Mouse (Mus musculus): ENCODE measurements at regions not wholly inside any gene's neighbourhood (a gene's known extent, or its start where the extent isn't known, plus 50 kb on each side); places are given as distances from the start of the nearest gene placed in this dataset.

GRCm38 (mm10) chr8:93748720-93749119, 61.0 kb upstream of the Gnao1 start:
- no peaks in the 10 kb centered on the region for H3K27me3 ChIP-seq (ENCODE audit: control insufficient read depth, insufficient read depth, low read length)
- no peak overlapping the region for H3K27ac ChIP-seq (ENCODE audit: insufficient read depth, low read depth, low read length)
- no peaks in the 10 kb centered on the region for H3K4me1 ChIP-seq (ENCODE audit: control insufficient read depth, insufficient read depth, insufficient read length, low read length)
- no peak for TF ChIP-seq CTCF (IDR thresholded peaks at IDR 0.05; ENCODE audit: extremely low read depth, insufficient read length, insufficient replicate concordance, low read depth, low read length)
- TF ChIP-seq POLR2A (IDR thresholded peaks at IDR 0.05; ENCODE audit: low read depth, low read length), result no peak
- WGBS, result 55% methylated on average over 1 of the region's 1 CpGs
- no peak overlapping the region for H3K4me3 ChIP-seq (ENCODE audit: low read depth, low read length)
- no peaks in the 10 kb centered on the region for H3K36me3 ChIP-seq (ENCODE audit: control insufficient read depth, insufficient read depth, low read length)

- no peaks in the 10 kb centered on the region for H3K27me3 ChIP-seq (ENCODE audit: control insufficient read depth, insufficient read depth, low read length)
- no peaks in the 10 kb centered on the region for H3K36me3 ChIP-seq (ENCODE audit: control insufficient read depth, insufficient read depth, low read length)
- H3K4me1 ChIP-seq (ENCODE audit: control insufficient read depth, insufficient read depth, insufficient read length, low read length), result no peaks in the 10 kb centered on the region
- TF ChIP-seq POLR2A (IDR thresholded peaks at IDR 0.05; ENCODE audit: low read depth, low read length) (no peak), CTCF (IDR thresholded peaks at IDR 0.05; ENCODE audit: extremely low read depth, insufficient read length, insufficient replicate concordance, low read depth, low read length) (no peak)
- H3K4me3 ChIP-seq (ENCODE audit: low read depth, low read length), result no peak overlapping the region
- no peak overlapping the region for H3K27ac ChIP-seq (ENCODE audit: insufficient read depth, low read depth, low read length)
- WGBS, result 82% methylated on average over 2 of the region's 2 CpGs
Measured at GRCm38 (mm10) chr8:93750921-93751320, 58.8 kb upstream of the Gnao1 start.

DNA sequence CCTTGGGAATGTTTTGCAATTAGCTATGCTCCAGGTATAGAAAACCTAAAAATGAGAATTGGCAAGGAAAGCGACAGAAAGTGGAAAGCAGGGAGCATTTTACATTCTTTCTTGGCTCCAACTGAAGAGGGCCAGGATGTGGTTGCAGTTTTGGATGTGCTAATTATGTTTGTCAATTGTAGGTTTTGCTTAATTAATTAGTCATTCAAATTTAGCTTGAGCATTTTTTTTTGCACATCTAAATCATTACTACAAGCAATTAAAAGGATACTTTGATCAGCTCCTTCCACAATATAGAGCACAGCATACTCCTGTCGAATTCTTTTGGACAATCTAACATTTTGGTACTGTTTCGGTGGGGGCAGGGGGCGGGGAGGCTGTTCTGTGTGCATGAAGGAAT, 53.8 kb upstream of the Gnao1 start:
- Histone ChIP-seq H3K4me3 (ENCODE audit: low read depth, low read length) (no peak overlapping the region), H3K4me1 (ENCODE audit: control insufficient read depth, insufficient read depth, insufficient read length, low read length) (no peaks in the 10 kb centered on the region), H3K27me3 (ENCODE audit: control insufficient read depth, insufficient read depth, low read length) (no peaks in the 10 kb centered on the region), H3K36me3 (ENCODE audit: control insufficient read depth, insufficient read depth, low read length) (no peaks in the 10 kb centered on the region), H3K27ac (ENCODE audit: insufficient read depth, low read depth, low read length) (no peak overlapping the region)
- TF ChIP-seq CTCF (IDR thresholded peaks at IDR 0.05; ENCODE audit: extremely low read depth, insufficient read length, insufficient replicate concordance, low read depth, low read length) (no peak), POLR2A (IDR thresholded peaks at IDR 0.05; ENCODE audit: low read depth, low read length) (no peak)
- WGBS, result 83% methylated on average over 4 of the region's 4 CpGs

Data from small intestine, adult 2 months (tissue).